Mouse (Mus musculus): ENCODE measurements around the gene Gm28048. TPM values are rescaled to one million over a fixed set of nuclear protein-coding genes. Genes with fewer than 3 reads are reported as not detected.

The Gm28048 gene
- total RNA-seq, 2 experiments from 2014 or later = 28.5 to 55.4 TPM

DNA sequence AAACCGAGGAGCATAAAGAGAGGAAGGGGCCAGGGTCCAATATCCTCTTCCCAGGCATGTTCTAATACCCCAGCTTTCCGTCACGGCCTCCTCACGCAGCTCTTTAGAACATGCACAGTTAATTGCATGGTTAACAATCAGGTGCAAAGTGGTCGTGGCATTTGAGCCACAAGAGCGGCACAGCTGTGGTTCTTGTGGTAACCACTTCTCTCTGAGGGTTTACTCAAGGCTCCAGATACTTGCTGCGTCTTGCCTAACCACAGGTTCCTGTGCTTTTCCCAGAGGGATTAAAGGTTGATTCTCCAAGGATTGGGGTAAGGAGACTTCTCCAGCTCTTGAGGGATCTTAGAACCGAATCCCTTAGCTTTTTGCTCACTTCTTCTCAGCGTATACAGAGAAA, 90.6 kb downstream of the Gm28048 start:
- no peak for DNase-seq

DNA sequence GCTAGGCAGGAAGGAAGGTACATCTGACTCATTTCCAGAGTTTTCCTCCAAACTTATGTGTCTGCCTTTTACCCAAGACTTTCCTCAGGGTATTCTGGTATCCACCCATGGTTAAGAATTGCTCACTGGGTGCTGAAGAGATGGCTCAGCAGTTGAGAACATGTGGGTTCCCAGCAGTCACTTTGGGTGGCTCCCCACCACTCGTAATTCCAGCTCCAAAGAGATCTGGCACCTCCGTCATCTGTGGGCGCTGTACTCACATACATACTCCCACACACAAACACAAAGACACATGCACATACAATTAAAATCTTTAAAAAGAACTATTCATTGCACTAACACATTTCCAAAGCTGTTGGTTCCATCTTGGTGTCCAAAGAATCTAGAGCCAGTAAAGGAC, 92.7 kb downstream of the Gm28048 start:
- DNase-seq = no peak

DNA sequence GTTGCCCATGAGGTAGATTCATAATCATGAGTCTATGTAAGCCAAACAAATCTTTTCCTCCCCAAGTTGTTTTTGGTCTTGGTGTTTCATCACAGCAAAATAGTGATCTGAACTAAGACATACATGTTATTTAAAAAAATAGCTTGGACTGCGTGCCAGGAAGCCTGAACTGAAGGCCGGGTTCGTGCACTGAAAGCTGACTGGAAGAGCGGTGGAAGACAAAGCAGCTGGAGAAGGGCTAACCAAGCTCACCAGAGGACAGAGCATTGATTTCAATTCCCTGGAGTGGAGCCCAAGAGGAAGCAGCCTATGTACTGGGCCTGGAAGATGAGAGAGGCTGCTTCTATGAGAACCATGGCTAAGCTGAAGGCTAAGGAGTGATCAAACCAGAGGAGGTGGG, 94.9 kb downstream of the Gm28048 start:
- DNase-seq = no peak

GRCm38 (mm10) chr11:22885350-22885749, 96.5 kb downstream of the Gm28048 start:
- DNase-seq = no peak

DNA sequence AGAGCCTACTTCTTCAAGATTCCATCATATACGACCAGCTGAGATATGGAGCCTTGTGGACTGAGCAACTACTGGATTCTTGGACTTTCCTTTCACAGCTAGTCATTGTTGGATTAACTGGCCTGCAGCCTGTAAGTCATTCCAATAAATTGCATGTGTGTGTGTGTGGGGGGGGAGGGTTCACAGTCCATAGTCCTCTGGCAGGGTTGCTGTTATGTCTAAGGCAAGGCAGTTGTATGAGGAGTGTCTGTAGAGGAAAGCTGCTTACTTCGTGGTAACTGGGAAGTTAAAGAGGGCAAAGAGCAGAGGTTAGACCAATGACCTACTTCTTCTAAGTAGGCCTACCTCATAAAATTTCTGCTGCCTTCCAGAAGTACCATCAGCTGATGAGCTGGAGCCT, 98.2 kb downstream of the Gm28048 start:
- DNase-seq = no peak

DNA sequence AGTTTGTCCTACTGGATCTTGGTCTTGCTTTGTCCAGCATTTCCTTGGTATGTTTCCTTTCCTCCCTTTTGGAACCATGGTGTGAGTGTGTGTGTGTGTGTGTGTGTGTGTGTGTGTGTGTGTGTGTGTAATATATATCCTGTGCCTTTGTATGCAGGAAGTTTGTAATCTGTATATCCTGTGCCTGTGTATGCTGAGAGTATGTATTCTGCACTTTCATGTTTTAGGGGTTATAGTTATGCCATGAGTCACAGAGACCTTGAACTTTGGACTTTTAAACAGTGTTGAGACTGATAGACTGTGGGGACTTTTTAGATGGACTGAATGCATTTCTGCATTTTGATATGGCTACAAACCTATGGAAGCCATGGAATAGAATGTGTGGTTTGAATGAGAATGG, 99.0 kb downstream of the Gm28048 start:
- no peak for DNase-seq

DNA sequence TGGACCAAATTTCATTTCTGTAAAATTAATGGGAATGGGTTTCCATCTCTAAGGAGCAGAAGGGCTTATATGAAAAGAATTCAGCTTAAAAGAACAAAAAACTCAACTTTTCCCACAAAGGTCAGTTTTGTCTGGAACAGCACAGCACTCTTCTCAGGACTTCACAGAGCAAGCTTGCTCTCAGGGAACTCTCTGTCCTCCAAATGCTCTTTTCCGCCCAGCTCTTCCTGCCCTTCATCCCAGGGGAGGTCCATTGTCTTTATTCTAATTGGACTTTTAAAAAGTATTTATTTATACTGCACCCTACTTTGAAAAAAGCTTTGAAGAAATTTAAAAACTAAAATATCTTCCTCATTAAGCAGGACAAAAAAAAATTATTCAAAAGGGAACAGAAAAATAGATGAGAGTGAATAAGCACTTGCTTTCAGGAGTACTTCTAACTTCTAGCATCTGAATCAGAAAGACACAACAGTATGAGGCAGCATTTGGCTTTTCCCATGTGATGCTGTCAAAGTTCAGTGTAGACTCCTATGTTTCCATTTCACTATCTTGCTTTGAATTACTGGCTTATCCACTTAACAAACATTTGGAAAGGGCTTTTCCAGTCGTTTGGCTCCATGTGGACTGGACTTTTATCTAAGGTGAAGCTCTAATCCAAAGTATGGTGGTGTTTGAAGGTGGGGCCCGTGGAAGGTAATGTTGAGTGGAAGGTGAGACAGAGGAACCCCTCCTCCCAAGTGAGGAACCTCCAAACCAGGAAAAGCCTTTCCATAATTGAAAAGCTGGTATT, 101.3 kb downstream of the Gm28048 start:
- no peak for DNase-seq

DNA sequence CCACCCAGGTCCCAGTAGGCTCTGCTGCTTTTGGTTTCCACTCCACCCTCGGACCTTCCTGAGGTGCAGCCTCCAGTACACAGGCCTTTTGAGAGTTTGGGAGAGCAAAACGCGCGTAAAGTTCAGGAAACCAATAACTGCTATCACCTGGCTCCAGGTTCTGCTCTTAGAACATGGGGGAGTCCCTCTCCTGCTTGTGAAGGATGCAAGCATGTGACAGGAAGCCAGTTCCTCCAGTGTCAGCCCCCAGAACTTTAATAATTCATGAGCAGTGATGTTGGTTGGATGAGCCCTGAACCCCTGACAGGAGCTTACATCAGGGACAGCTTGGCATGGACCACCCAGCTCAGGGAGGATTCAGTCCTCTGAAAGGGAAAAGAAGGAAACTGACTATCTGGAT, 102.2 kb downstream of the Gm28048 start:
- DNase-seq = no peak

DNA sequence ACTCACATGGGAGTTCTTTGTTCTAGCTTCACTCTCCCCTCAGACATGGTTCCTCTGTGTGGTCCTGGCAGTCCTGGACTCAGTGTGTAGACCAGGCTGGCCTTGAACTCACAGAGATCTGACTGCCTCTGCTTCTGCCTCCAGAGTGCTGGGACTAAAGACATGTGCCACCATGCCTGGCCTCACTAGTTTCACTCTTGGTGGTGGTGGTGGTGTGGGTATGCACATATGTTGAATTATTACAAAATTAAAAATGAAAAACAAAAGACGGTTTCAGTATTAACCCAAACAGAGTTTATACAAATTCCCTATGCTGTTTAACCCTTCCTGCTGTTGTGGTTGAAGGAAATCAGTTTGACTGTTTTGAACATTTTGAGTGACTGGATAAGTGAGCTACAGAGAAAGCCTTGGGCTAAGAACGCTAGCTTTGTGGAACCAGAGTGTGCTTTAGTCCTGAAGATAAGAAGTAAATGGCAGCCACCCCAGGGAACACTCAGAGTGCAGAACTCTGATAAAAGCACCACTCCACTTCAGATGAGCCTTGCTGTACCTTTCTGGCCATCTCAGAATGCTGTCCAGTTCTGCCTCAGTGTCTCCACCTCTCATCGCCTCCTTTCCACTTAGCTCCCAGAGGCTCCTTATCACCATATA, 105.1 kb downstream of the Gm28048 start:
- DNase-seq = no peak

DNA sequence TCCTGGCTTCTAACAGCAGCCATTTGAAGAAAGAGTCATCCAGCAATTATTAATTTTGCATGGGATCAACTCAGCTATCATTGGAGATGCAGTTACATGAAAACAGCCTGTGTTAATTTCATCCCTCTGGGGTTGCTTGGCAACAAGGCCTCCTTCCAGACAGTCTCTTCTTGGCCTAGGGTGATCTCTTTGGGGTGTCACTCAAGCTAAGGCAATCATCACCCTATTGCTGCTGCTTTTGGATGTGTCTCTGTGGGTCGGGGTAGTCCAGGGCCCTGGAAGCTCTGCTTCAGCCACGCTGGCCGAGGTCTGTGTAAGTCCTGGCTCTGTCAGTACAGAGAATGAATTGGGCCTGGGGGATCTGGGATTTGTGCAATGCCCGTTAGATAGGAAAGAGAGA, 106.6 kb downstream of the Gm28048 start:
- no peak for DNase-seq

DNA sequence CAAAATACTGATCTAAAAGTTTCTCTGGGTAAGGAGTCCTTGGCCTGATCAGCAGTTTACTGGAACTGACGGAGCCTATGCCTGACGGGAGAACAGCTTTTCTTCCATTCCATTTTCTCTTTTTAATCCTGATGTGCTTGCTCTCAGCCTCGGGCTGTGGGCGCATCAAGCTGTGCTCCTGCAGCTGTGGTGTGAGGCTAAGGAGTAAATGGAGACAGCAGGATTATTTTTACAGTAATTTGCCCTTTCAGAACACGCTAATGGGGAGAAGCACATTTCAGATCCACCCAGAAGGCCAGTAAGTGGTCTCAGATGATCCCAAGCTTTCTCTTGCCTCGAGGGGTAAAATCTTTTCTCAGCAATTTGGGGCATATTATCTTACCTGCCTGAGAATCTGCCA, 107.1 kb downstream of the Gm28048 start:
- DNase-seq = no peak

- DNase-seq = no peak
Measured at GRCm38 (mm10) chr11:22873383-22873782, 108.5 kb downstream of the Gm28048 start.

DNA sequence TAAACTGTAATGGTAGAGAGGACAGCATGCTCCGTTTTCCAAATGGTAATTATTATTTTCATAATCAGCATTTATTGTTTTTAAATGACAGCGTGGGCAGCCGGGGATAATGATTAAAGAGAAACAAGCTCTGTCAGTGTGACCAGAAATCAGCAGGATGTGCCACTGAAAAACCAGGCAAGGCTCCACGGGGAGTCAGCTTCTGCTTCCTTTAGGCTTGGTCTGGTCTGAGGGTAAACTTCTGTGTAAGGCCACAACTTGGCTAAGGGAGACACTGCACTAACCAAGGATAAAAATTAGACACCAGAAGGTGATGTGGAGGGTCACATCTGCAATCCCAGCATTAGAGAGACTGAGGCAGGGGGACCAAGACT, 109.6 kb downstream of the Gm28048 start:
- no peak for DNase-seq

GRCm38 (mm10) chr11:22871628-22872306, 110.1 kb downstream of the Gm28048 start:
- no peak for DNase-seq

DNA sequence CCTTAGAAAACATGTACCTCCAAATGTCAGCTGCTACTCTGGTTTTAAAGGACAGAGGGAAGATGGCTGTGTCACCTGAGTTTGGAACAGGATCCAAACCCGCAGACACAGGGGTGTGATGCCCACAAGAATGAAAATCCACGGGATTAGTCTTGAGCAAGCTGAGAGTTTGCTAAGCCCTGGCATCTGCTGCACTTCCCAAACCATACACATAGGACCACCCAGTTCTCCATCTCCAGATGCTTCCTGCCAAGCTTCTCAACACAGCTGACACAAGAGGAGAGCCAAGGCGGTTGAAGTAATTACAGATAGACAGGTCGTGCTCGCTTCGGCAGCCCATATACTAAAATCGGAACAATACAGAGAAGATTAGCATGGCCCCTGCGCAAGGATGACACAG, 113.3 kb downstream of the Gm28048 start:
- DNase-seq = no peak

DNA sequence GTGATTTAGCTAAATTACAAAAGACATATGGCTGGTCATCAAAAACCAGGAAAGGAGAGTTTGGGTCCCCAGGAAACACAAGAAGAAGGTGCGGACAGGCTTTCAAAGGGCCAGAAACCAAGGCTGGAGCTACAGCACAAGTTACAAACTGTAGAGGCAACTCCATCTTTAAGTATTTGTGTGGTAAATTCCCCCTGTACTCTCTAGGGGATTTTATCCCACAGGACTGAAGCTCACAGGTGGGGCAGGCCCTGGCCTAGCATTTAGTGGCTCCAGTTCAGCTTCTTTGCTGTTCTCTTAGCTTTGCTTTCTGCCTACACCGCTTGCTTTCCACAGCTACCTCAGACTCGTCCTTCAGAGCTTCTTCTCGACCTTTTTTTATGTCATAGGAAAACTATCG, 114.2 kb downstream of the Gm28048 start:
- no peak for DNase-seq

- DNase-seq = no peak
Measured at GRCm38 (mm10) chr11:22865635-22866246, 116.1 kb downstream of the Gm28048 start.

DNA sequence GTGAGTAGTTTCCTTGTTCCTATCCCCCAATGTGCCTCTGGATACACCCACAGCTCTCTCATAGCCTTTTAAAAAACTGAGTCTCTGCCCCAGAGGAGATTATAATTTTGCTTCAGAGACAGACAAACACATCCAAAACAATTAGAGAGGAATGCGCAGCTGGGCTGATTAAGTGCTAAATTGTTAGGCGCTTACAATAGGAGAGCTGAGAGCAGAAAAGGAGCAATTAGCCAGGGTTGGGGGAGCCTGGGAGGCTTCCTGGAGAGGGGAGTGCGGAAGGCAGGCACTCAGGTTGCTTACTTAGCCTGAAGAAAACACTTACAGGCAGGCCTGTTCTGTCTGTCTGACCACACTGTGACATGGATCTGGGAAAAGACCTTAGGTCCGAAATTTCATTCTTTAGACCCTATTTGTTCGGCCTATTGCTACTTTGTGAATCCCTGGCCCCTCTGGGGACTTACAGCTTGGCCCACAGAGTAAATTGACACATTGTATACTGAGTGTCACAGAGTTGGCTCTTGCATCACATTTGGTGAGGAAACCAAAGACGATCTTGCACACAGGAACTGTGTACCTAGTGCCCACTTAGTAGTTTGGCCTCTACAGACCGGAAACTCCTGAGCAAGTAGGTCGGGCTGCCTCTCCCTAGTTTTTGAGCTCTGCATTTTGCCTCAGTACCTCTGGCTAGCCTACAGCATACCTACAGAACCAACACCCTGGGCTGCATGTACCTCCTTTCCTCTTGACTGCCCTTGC, 117.4 kb downstream of the Gm28048 start:
- no peak for DNase-seq

DNA sequence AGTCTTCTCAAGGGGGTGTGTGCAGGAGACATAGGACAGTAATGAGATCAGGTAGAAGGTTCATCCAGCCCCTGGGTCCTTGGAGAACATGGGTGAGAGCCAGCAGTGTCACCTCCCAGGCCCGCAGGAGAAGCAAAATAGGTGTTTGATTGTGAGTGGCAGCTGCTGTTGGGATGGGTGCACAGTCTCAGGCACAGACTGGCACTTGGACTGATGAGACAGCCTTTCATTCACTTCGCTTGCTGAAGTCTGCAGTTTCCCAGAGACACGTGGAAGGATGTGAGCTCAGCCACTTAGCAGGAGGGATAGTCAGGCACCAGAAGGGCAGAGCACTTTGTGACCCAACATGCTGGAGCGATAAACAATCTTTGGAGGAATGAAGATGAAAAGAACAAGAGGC, 118.3 kb downstream of the Gm28048 start:
- DNase-seq = no peak

GRCm38 (mm10) chr11:22861315-22861714, 120.6 kb downstream of the Gm28048 start:
- no peak for DNase-seq

DNA sequence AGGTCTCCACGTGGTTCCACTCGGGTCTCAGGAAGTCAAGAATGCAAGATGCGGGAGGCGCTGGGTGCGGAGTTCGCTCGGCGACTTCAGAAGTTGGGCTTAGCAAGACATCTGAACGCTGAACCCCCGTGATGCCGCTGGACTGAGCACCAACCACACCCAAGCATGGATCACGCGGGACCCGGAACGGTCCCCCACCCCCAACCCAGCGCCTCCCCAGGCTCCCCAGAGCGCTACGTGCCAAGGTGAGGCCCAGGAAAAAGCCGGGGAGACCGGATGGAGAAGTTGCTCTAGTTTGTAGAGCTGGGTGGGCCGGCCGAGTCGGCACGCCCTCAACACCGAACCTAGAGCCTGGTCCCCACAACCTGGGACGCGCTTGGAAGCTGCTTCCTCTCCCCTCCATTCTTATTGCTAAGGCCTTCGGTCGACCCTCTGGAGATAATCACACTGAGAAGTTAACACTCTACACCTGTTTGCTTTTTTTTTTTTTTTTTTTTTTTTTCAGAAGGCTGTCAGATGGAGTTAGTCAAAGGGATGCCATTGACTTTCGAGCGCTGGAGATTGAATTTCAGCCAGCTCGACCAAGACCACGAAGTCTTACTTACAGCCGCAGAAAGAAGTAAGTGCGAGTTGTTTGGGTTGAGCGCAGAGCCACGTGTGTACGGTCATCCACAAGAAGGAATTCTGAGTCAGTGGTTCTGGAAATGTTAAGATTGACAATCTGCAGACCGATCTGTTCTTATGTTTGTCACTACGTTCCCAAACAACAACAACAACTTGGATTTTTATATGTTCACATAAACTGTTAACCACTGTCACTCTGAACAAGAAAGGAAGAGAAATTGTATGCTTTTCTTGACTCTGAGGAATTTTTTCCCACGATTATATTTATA, 121.3 kb downstream of the Gm28048 start, which contains the start of gene B3gnt2:
B3gnt2 (minus strand) TSS at position 627 of the 893 bp plus-strand sequence.
- peak; percentile 62 to 76 for DNase-seq
